Mouse (Mus musculus) urinary bladder, adult 18-20 months (tissue): ENCODE data around the gene Tob2.

Experiments used
- DNase-seq, 2 experiments: peaks; one replicate each; pipeline ENCODE4 v3.0.0; 2022; ENCODE audit warnings: low spot score in 2 of 2, mixed read lengths in 2 of 2

Tob2 gene

GRCm38 (mm10) chr15:81838554-81839235, 19.9 kb downstream of the Tob2 start:
- DNase-seq: no peak

DNA sequence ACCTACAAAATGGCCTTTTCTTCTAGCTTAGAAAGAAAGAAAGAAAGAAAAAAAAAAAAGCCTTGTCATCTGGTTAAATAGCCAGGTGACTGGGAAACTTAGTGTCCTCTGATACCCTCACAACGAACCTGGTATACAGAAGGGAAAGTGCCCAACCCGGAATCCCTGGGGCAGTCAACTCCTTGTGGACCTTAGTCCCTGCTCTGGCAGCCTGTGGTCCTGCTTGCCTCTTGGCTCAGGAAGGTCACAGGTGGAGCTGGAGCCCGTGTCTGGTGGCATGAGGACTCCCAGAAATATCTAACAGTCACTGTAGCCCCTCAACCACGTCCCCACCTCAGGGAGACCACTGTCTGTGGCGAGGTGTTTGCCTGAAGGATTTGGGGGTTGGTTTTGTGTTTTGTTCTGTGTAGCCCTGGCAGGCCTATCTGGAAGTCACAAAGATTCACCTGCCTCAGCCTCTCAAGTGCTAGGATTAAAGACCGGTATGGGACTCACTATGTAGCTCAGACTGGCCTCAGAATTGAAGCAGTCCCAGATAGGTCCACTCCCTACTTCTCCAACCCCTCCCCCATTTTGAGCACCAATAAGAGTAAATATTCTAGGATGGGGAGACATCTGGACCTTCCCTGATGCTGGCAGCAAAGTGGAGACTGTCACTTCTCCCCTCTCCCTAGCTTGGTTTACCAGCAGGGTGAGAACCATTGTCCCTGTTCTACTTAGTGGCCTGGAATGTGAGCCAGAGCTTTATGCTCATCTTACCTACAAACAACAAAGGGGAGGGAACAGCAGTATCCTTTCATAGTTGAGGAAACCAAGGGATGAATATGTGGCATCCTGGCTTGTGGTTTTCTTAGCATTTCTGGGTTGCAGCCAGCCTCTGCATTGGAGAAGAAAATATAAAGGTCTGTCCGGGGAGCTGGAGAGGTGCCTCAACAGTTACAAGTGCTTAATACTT, 21.4 kb downstream of the Tob2 start:
- no peak for DNase-seq

DNA sequence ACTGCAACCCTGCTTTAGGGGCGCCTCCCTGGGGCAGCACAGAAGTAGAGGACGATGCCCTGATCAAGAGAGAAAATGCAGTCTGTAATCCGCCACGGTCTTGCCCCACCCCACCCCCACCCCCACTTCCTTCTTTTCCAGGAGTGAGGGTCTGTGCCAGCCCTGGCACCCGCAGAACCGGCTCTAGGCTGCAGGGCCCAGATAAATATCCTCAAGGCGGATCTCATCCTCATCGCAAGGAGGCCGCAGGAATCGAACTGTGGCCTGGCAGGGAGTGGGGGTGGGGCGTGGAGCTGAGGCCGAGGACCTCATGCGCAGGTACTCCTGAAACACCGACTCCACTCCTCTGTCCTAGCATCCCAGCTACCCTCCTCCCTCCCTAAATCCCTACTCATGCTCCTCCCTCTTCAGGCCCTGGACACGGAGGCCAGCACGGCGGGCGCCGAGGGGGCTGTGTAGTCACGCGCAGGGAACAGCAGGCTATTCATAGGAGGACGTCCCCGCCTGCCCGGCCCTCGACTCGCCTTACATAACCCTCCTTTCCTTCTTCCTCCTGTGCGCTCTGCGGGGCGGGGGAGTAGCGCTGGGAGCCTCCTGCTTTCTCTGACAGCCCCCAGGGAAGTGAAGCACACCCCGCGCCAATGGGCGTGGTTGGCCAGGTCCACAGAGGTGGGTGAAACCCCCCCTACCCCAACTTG, 22.3 kb downstream of the Tob2 start:
- DNase-seq: peak; percentile 44 to 83

DNA sequence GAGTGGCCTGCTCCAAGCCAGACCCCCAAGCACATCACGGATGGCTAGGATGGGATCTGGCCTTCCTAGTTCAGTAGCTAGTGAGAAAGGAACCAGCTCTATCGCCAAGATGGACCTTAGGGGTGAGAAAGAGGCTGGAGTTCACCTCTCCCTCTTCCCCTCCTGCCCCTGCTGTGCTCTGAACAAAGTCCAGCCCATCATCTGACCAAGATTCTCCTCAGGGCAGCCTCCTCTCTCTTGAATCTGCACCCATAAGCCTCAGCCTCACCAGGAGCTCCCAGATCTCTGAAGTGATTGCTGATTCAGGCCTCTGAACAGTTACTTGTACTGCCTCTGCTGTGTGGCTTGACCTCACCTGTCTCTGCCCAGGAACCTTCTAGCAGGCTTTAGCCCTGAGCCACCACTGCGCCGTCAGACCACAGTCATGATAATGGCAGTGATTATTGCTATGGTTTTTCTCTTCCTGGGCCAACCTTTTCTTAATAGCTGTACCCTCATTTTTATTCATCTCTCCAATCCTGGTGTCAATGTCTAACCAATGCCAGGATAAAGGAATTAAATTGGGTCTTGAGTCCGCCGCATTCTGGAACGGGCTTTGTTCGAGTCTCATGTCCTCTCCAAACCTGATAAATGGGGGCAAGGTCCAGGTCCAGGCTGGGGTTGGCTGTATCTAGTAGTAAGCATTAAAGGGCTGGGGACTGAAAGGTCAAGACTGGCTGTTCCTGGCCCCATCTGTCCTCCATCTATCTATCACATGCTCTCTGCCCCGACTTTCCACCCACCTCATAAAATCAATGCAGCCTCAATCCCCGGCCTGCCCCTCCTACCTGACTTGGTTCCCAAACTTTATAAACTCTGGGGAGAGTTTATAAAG, 23.4 kb downstream of the Tob2 start:
- no peak for DNase-seq

GRCm38 (mm10) chr15:81834171-81834841, 24.3 kb downstream of the Tob2 start:
- no peak for DNase-seq

DNA sequence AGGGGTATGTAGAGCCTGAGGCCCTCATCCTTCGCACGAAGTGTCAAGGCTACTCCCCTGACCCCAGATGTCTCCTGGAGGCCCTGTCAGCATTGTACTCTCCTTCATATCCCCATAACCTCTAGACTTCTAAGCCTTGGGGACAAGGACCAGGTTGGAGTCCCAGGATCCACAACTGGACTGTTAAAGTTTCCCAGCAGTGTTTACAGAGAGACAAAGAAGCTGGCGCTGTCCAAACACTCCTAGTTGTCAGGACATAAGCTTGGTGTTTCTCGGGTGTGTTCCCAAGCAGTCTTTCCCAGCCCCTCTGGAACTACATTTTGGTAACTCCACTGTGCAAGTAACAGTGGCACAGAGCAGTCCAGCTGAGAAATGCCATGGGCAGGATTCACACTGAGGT, 25.1 kb downstream of the Tob2 start:
- DNase-seq: no peak

DNA sequence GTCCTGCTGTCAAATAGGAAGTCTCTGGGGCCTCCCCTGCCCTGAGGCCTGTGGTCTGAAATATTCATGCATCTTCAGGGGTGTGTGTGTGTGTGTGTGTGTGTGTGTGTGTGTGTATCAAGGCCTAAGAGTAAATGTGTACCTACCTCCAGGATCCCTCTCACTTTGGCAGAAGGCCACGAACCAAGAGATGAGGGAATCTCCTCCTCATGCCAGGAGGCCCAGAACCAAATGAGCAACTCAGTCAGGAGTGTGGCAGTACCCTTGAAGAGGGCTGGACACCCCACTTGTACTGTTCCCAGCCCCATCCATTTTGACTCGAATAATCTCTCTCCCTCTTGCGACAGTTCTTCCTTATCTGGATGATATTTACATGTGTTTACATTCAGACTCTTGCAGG, 26.4 kb downstream of the Tob2 start:
- DNase-seq: no peak

DNA sequence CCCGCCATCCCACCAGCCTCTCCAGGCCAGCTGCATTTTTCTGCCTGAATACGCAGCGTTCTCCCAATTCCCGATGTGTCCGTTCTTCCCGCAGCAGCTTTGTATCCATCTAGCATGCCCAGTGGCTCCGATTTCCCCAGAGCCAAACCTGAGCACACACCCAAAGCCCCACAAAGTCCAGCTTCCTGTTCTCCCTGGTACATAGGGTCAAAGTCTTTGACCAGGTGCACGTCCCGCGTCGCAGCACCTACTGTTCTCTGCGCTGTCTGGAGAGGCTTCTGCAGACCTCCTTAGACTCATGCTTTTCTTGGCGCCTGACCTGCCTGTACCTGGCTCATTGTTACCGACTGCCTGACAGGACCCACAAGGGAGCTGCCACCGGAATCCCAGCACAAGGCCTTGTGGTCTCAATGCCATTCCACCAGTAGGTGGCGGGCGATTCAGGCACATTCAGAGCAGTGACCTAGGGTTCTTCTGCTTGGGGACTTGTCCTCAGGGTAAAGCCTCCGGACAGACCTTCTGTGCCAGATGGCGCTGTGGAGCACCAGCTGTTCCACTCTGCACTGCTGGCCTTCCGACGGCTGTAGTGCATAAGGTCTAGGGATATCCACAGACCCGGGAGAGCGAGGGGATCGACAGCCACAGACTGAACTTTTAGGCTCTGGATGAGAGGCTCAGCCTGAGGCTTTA, 27.3 kb downstream of the Tob2 start:
- DNase-seq: peak; percentile 74 to 80

GRCm38 (mm10) chr15:81830530-81830929, 28.1 kb downstream of the Tob2 start:
- DNase-seq: no peak

GRCm38 (mm10) chr15:81829208-81829580, 29.4 kb downstream of the Tob2 start:
- no peak for DNase-seq

GRCm38 (mm10) chr15:81828426-81829207, 30.0 kb downstream of the Tob2 start:
- DNase-seq: no peak

- no peak for DNase-seq
These were observed 33.8 kb downstream of the Tob2 start for GRCm38 (mm10) chr15:81824832-81825231.

DNA sequence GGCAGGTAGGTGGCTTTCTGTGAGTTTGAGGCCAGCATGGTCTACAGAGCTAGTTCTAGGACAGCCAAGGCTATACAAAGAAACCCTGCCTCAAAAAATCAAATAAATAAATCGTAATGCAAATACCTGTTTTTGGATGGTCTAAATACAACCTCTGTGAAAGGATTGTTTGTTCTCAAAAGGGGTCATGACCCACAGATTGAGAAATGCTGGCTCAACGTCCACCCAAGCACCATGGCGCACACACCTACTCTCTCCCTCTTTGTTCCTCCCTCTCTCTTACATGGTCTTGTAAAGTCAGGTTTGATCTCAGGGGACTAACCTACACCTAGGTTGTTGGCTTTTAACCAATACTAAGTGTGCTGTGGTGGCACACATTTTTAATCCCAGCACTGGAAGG, 36.0 kb downstream of the Tob2 start:
- no peak for DNase-seq

- no peak for DNase-seq
These were observed 40.2 kb downstream of the Tob2 start for GRCm38 (mm10) chr15:81818404-81818803.

DNA sequence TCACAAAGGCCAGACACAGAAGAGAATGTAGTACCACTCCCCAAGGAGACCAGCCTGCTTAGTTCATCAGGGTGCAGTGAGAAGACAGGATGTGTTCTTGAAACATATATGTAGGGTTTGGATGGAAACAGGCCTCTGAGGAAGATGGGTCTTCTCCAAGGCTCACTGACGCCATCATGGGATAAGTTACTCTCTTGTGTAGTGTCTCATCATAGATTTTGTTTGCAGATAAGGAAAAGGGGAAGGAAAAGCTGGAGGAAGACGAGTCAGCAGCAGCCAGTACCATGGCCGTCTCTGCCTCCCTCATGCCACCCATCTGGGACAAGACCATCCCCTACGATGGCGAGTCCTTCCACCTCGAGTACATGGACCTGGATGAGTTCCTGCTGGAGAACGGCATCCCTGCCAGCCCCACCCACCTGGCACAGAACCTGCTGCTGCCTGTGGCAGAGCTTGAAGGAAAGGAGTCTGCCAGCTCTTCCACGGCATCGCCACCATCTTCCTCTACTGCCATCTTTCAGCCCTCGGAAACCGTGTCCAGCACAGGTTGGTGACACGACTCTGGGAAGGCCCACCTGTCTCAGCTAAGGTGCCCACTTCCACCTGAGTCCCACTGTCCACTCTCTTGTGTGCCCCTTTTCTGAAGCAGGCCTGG, 43.8 kb downstream of the Tob2 start:
- DNase-seq: no peak

DNA sequence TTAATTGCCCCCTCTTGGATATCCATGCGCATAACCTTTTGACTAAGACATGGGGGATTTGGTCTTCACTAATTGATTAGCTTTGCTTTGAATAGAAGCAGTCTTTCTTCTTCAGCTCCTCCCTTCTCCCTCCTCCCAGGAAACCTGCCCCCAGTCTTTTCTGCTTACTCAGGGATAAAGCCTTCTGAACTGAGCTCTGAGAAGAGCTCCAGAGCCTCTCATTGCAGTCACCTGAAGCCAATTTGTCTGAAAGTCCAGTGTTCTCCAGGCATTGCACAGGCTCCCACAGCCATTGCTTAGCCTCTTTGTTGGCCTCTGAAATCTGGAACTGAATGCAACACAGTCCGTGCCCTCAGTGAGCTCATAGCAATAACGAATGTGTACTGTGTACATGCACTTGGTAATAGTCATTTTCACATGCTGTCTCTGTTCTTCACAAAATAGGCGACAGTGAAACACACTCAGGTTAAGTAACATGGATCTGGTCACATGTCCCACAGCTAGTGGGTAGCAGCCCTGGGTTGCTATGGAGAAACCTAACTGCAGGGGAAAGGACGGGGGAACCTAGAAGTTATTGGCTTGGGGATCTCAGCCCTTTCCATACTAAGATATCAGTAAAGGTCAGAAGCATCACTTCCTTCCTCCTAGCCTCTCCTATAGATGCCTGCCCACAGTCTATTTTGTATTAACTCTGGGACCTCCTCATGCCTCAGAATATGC, 44.5 kb downstream of the Tob2 start:
- no peak for DNase-seq

DNA sequence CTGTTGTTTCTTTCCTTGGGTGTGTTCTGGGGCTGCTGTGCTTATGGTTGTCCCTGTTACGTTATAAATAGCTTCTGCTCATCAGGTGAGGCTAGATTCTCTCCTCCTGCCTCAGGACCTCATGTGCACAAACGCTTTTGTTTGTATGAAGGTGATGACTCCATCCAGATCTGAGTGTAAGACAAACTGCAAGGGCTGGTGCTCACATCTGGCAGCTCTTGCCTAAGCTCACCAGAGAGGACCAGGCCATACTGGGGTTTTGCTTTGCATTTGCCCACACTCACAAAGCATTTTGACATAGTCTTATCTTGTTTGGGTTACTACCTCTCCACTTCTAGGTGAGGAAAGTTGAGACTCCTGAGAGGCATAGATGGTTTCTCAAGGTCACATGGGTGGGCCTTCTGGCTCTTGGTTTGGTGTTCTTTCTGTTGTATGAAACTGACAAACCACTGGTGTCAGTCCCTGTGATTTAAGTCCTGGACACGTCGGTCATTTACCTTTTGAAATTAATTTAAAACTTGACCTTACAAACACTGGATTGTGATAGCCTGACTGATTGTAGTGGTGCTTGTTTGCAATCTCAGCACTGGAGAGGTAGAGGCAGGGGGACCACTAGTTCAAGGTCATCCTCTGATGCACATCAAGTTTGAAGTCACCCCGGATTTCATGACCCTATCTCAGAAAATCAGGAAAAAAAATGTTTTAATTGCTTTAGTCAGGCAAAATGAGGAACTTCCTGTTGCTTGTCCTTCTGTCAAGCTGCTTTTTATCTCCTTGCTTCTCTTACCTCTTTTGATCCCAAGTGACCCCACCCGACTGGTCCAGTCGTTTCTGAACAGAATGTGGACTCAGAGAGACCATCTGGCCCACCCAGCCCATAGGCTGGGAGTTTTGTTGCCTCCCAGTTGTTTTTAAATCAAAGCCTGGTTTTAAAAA, 45.6 kb downstream of the Tob2 start:
- no peak for DNase-seq
